21 mouse cellular contexts compared by ENCODE assay signal in genomic region chr4:150665806-150666205, GRCm38 (mm10). TPM values are rescaled to one million over a fixed set of nuclear protein-coding genes. Genes with fewer than 3 reads are reported as not detected.
"Had no signal": no experiment of that assay in that cellular context is flagged by ENCODE, and none has a peak within 500 bp of the region (broad histone marks: within the 10 kb centered on the region; RNA-seq: fewer than 3 reads in every experiment).

No protein-coding gene starts in this region.

- H3K36me3 ChIP-seq: lung, embryonic 15.5 days; midbrain, embryonic 12.5 days; neural tube, embryonic 12.5 days; stomach, embryonic 15.5 days had no signal

- H3K4me3 ChIP-seq: lung, embryonic 15.5 days; megakaryocyte, embryonic 14.5 days; midbrain, embryonic 12.5 days; neural tube, embryonic 12.5 days; stomach, embryonic 15.5 days had no signal

- H3K9ac ChIP-seq: lung, embryonic 15.5 days; midbrain, embryonic 12.5 days; neural tube, embryonic 12.5 days; stomach, embryonic 15.5 days had no signal

- H3K9me3 ChIP-seq: lung, embryonic 15.5 days; stomach, embryonic 15.5 days had no signal

- DNase-seq: lung, adult 2 months; lung, postnatal 14 days; lung, postnatal 36 days; midbrain, embryonic 14.5 days; right cerebral cortex, postnatal 14 days; thymus, adult 2 months; thymus, postnatal 25 days; thymus, postnatal 4 days had no signal

- H3K27me3 ChIP-seq: lung, embryonic 15.5 days; neural tube, embryonic 12.5 days; stomach, embryonic 15.5 days had no signal

- H3K27ac ChIP-seq: lung, embryonic 15.5 days; macrophage; midbrain, embryonic 12.5 days; neural tube, embryonic 12.5 days; stomach, embryonic 15.5 days; stomach, postnatal 0 days had no signal

- H3K4me2 ChIP-seq: lung, embryonic 15.5 days; midbrain, embryonic 12.5 days; neural tube, embryonic 12.5 days; stomach, embryonic 15.5 days had no signal

- ATAC-seq: lung, postnatal 0 days had no signal

RNA-seq across cellular contexts. Expression of gene Slc45a1, which starts 13.8 kb away (rescaled TPM):
- total RNA-seq: megakaryocyte progenitor cell, adult 5-6 weeks; monocyte, adult 5-6 weeks; neutrophil, adult 5-6 weeks had no signal
- polyA plus RNA-seq: liver, embryonic 16.5 days; lung, adult 2 months; macrophage; spleen, adult 2 months had no signal
